ENCODE assay signal across 8 mouse cellular contexts in genomic region chr5:120566101-120566500, GRCm38 (mm10). TPM values are rescaled to one million over a fixed set of nuclear protein-coding genes. Genes with fewer than 3 reads are reported as not detected.
DNase-seq lines count a peak whose midpoint lies in the region; ATAC-seq lines count a peak whose summit lies in the region.

No protein-coding gene starts in this region.

- 0 out of 2 replicates have a peak overlapping the region, but pooled peaks have one; percentile 1 for H3K4me2 ChIP-seq in embryonic facial prominence, embryonic 15.5 days (replicated peaks)
- peak overlapping the region; percentile 13 for H3K4me2 ChIP-seq in hindbrain, embryonic 15.5 days
- H3K4me2 ChIP-seq in limb, embryonic 15.5 days = no peak overlapping the region

- H3K4me1 ChIP-seq in embryonic facial prominence, embryonic 15.5 days = peaks cover 82% of the 10 kb centered on the region
- peaks cover 85% of the 10 kb centered on the region for H3K4me1 ChIP-seq in hindbrain, embryonic 15.5 days (replicated peaks)
- peaks cover 91% of the 10 kb centered on the region for H3K4me1 ChIP-seq in limb, embryonic 15.5 days

- H3K9me3 ChIP-seq in embryonic facial prominence, embryonic 15.5 days (replicated peaks) = no peaks in the 10 kb centered on the region
- no peaks in the 10 kb centered on the region for H3K9me3 ChIP-seq in hindbrain, embryonic 15.5 days
- H3K9me3 ChIP-seq in limb, embryonic 15.5 days = no peaks in the 10 kb centered on the region

- peak; percentile 16; the same call in 1 of the 2 replicates for ATAC-seq in embryonic facial prominence, embryonic 15.5 days (ENCODE audit: insufficient number of reproducible peaks, low FRiP score, low TSS enrichment, low read depth)
- peak; percentile 52 for ATAC-seq in hindbrain, embryonic 15.5 days (ENCODE audit: low FRiP score, low read depth)
- ATAC-seq in limb, embryonic 15.5 days (ENCODE audit: insufficient number of reproducible peaks, low FRiP score, low TSS enrichment, low read depth) = no peak
- ATAC-seq in megakaryocyte-erythroid progenitor cell, adult 5-6 weeks (replicated peaks; ENCODE audit: low FRiP score, low TSS enrichment, poor library complexity, severe bottlenecking) = no peak

- DNase-seq in adrenal gland, postnatal 14 days = peak; percentile 52
- DNase-seq in adrenal gland, adult 18-20 months (ENCODE audit: low spot score in 2 of 2) = no peak
- DNase-seq in Muller cell, postnatal 12 days (ENCODE audit: inconsistent ontology term) = peak; percentile 92
- DNase-seq in urinary bladder, postnatal 25 days (ENCODE audit: low spot score) = no peak

- 51% methylated on average over 5 of the region's 5 CpGs for WGBS in embryonic facial prominence, embryonic 15.5 days
- 15% methylated on average over 5 of the region's 5 CpGs for WGBS in hindbrain, embryonic 15.5 days
- WGBS in limb, embryonic 15.5 days = 43% methylated on average over 5 of the region's 5 CpGs

- H3K27ac ChIP-seq in embryonic facial prominence, embryonic 15.5 days (replicated peaks) = peak overlapping the region; percentile 89
- H3K27ac ChIP-seq in hindbrain, embryonic 15.5 days (replicated peaks) = peak overlapping the region; percentile 88
- H3K27ac ChIP-seq in limb, embryonic 15.5 days = peak overlapping the region; percentile 83

- H3K9ac ChIP-seq in embryonic facial prominence, embryonic 15.5 days = no peak overlapping the region
- H3K9ac ChIP-seq in hindbrain, embryonic 15.5 days = no peak overlapping the region
- H3K9ac ChIP-seq in limb, embryonic 15.5 days = no peak overlapping the region

- no peak overlapping the region for H3K4me3 ChIP-seq in embryonic facial prominence, embryonic 15.5 days (replicated peaks)
- H3K4me3 ChIP-seq in hindbrain, embryonic 15.5 days = no peak overlapping the region
- H3K4me3 ChIP-seq in limb, embryonic 15.5 days = no peak overlapping the region

- H3K36me3 ChIP-seq in embryonic facial prominence, embryonic 15.5 days = no peaks in the 10 kb centered on the region
- no peaks in the 10 kb centered on the region for H3K36me3 ChIP-seq in hindbrain, embryonic 15.5 days
- no peaks in the 10 kb centered on the region for H3K36me3 ChIP-seq in limb, embryonic 15.5 days

- no peaks in the 10 kb centered on the region for H3K27me3 ChIP-seq in embryonic facial prominence, embryonic 15.5 days
- no peaks in the 10 kb centered on the region for H3K27me3 ChIP-seq in hindbrain, embryonic 15.5 days
- no peaks in the 10 kb centered on the region for H3K27me3 ChIP-seq in limb, embryonic 15.5 days

RNA-seq across cellular contexts. Expression of gene Tpcn1, which starts 22.4 kb away (rescaled TPM):
- total RNA-seq in adrenal gland, postnatal 14 days (2021) = 56.5 and 57.5 TPM in 2 replicates
- 10 to 100 TPM; 33.6 to 42.2 TPM for total RNA-seq in adrenal gland, adult 18-20 months (2021)
- polyA plus RNA-seq in embryonic facial prominence, embryonic 15.5 days (2015; fragmentation: Nextera tagmentation; extraction: Ambion mirVana) = 28.4 and 28.6 TPM in 2 replicates
- 18.1 and 19.7 TPM in 2 replicates for polyA plus RNA-seq in hindbrain, embryonic 15.5 days (2015; fragmentation: Nextera tagmentation; extraction: Ambion mirVana)
- 25.4 and 25.8 TPM in 2 replicates for polyA plus RNA-seq in limb, embryonic 15.5 days (2015; fragmentation: Nextera tagmentation; extraction: Ambion mirVana)
- total RNA-seq in megakaryocyte-erythroid progenitor cell, adult 5-6 weeks (2014; fragmentation: Nextera tagmentation) = 71.7 and 84.7 TPM in 2 replicates
- 16.0 and 19.1 TPM in 2 replicates for total RNA-seq in megakaryocyte-erythroid progenitor cell, adult 5-6 weeks (2017)

RNA-seq across cellular contexts. Expression of gene Iqcd, which starts 22.7 kb away (rescaled TPM):
- total RNA-seq in adrenal gland, postnatal 14 days (2021) = 0.30 and 0.48 TPM in 2 replicates
- under 1 TPM; 0.36 to 0.48 TPM for total RNA-seq in adrenal gland, adult 18-20 months (2021)
- 1.9 and 3.2 TPM in 2 replicates for polyA plus RNA-seq in embryonic facial prominence, embryonic 15.5 days (2015; fragmentation: Nextera tagmentation; extraction: Ambion mirVana)
- polyA plus RNA-seq in hindbrain, embryonic 15.5 days (2015; fragmentation: Nextera tagmentation; extraction: Ambion mirVana) = 1.6 and 2.3 TPM in 2 replicates
- 0.38 TPM in 2 replicates for polyA plus RNA-seq in limb, embryonic 15.5 days (2015; fragmentation: Nextera tagmentation; extraction: Ambion mirVana)
- 6.4 and 9.0 TPM in 2 replicates for total RNA-seq in megakaryocyte-erythroid progenitor cell, adult 5-6 weeks (2014; fragmentation: Nextera tagmentation)
- total RNA-seq in megakaryocyte-erythroid progenitor cell, adult 5-6 weeks (2017) = 6.3 and 7.9 TPM in 2 replicates

RNA-seq across cellular contexts. Expression of gene Rita1, which starts 46.3 kb away (rescaled TPM):
- 15.6 and 16.0 TPM in 2 replicates for total RNA-seq in adrenal gland, postnatal 14 days (2021)
- 10 to 100 TPM; 14.2 to 16.9 TPM for total RNA-seq in adrenal gland, adult 18-20 months (2021)
- polyA plus RNA-seq in embryonic facial prominence, embryonic 15.5 days (2015; fragmentation: Nextera tagmentation; extraction: Ambion mirVana) = 15.5 and 15.8 TPM in 2 replicates
- 28.7 and 31.1 TPM in 2 replicates for polyA plus RNA-seq in hindbrain, embryonic 15.5 days (2015; fragmentation: Nextera tagmentation; extraction: Ambion mirVana)
- polyA plus RNA-seq in limb, embryonic 15.5 days (2015; fragmentation: Nextera tagmentation; extraction: Ambion mirVana) = 13.8 TPM in 2 replicates
- total RNA-seq in megakaryocyte-erythroid progenitor cell, adult 5-6 weeks (2014; fragmentation: Nextera tagmentation) = 9.9 and 11.8 TPM in 2 replicates
- total RNA-seq in megakaryocyte-erythroid progenitor cell, adult 5-6 weeks (2017) = 5.5 and 6.9 TPM in 2 replicates

RNA-seq across cellular contexts. Expression of gene Ddx54, which starts 46.4 kb away (rescaled TPM):
- total RNA-seq in adrenal gland, postnatal 14 days (2021) = 38.6 and 45.9 TPM in 2 replicates
- total RNA-seq in adrenal gland, adult 18-20 months (2021) = 10 to 100 TPM; 44.1 to 57.6 TPM
- polyA plus RNA-seq in embryonic facial prominence, embryonic 15.5 days (2015; fragmentation: Nextera tagmentation; extraction: Ambion mirVana) = 43.4 and 44.5 TPM in 2 replicates
- 37.9 and 41.3 TPM in 2 replicates for polyA plus RNA-seq in hindbrain, embryonic 15.5 days (2015; fragmentation: Nextera tagmentation; extraction: Ambion mirVana)
- polyA plus RNA-seq in limb, embryonic 15.5 days (2015; fragmentation: Nextera tagmentation; extraction: Ambion mirVana) = 39.4 and 41.7 TPM in 2 replicates
- 28.3 and 41.7 TPM in 2 replicates for total RNA-seq in megakaryocyte-erythroid progenitor cell, adult 5-6 weeks (2014; fragmentation: Nextera tagmentation)
- 40.4 and 40.6 TPM in 2 replicates for total RNA-seq in megakaryocyte-erythroid progenitor cell, adult 5-6 weeks (2017)

RNA-seq across cellular contexts. Expression of gene Slc8b1, which starts 55.1 kb away (rescaled TPM):
- 33.5 and 35.6 TPM in 2 replicates for total RNA-seq in adrenal gland, postnatal 14 days (2021)
- 10 to 100 TPM; 26.4 to 31.7 TPM for total RNA-seq in adrenal gland, adult 18-20 months (2021)
- 9.0 and 9.3 TPM in 2 replicates for polyA plus RNA-seq in embryonic facial prominence, embryonic 15.5 days (2015; fragmentation: Nextera tagmentation; extraction: Ambion mirVana)
- 2.4 and 2.9 TPM in 2 replicates for polyA plus RNA-seq in hindbrain, embryonic 15.5 days (2015; fragmentation: Nextera tagmentation; extraction: Ambion mirVana)
- 12.0 and 13.4 TPM in 2 replicates for polyA plus RNA-seq in limb, embryonic 15.5 days (2015; fragmentation: Nextera tagmentation; extraction: Ambion mirVana)
- total RNA-seq in megakaryocyte-erythroid progenitor cell, adult 5-6 weeks (2014; fragmentation: Nextera tagmentation) = 0.35 and 1.6 TPM in 2 replicates
- total RNA-seq in megakaryocyte-erythroid progenitor cell, adult 5-6 weeks (2017) = 0.09 and 1.7 TPM in 2 replicates

Comparison
In these comparisons a context has a peak if more than half of its experiments do, and no peak if none do; other contexts are left out.
1. DNase-seq: peak in adrenal gland, postnatal 14 days (single experiment) and Muller cell, postnatal 12 days (single experiment); none in adrenal gland, adult 18-20 months (0 of 2) and urinary bladder, postnatal 25 days (single experiment).
2. ATAC-seq: peak in embryonic facial prominence, embryonic 15.5 days (single experiment) and hindbrain, embryonic 15.5 days (single experiment); none in limb, embryonic 15.5 days (single experiment) and megakaryocyte-erythroid progenitor cell, adult 5-6 weeks (single experiment).
3. Peak in every context shown above with its lines, with median percentiles within 50 percentile points of each other: H3K27ac ChIP-seq.